Mouse (Mus musculus) urinary bladder, postnatal 10 days (tissue): ENCODE measurements around the gene Fli1.

ENCODE experiments used
- DNase-seq: peaks from one replicate; pipeline ENCODE4 v3.0.0; 2022; ENCODE audit warnings: low spot score

Fli1 gene

GRCm38 (mm10) chr9:32468313-32468712 lies 74.3 kb downstream of the Fli1 start:
- no peak for DNase-seq

GRCm38 (mm10) chr9:32467443-32467842 lies 75.2 kb downstream of the Fli1 start:
- no peak for DNase-seq

- DNase-seq: no peak
Measured at GRCm38 (mm10) chr9:32466861-32467260, 75.8 kb downstream of the Fli1 start.

GRCm38 (mm10) chr9:32456707-32457106 lies 86.0 kb downstream of the Fli1 start:
- no peak for DNase-seq

- no peak for DNase-seq
Measured at GRCm38 (mm10) chr9:32450161-32450560, 92.5 kb downstream of the Fli1 start.

GRCm38 (mm10) chr9:32448766-32449165 lies 93.9 kb downstream of the Fli1 start:
- no peak for DNase-seq

- no peak for DNase-seq
Measured at GRCm38 (mm10) chr9:32445789-32446188, 96.9 kb downstream of the Fli1 start.

GRCm38 (mm10) chr9:32444453-32445201 lies 98.0 kb downstream of the Fli1 start:
- DNase-seq: no peak

GRCm38 (mm10) chr9:32443817-32444216 lies 98.8 kb downstream of the Fli1 start:
- DNase-seq: no peak

GRCm38 (mm10) chr9:32443115-32443514 lies 99.5 kb downstream of the Fli1 start:
- no peak for DNase-seq

GRCm38 (mm10) chr9:32434241-32435213 lies 108.1 kb downstream of the Fli1 start:
- no peak for DNase-seq

GRCm38 (mm10) chr9:32431061-32431460 lies 111.6 kb downstream of the Fli1 start:
- DNase-seq: no peak

GRCm38 (mm10) chr9:32425321-32425720 lies 117.3 kb downstream of the Fli1 start:
- no peak for DNase-seq

GRCm38 (mm10) chr9:32420711-32421110 lies 122.0 kb downstream of the Fli1 start:
- no peak for DNase-seq

GRCm38 (mm10) chr9:32417466-32418116 lies 125.1 kb downstream of the Fli1 start:
- DNase-seq: no peak

- no peak for DNase-seq
Measured at GRCm38 (mm10) chr9:32415952-32416351, 126.7 kb downstream of the Fli1 start.

GRCm38 (mm10) chr9:32414956-32415355 lies 127.7 kb downstream of the Fli1 start:
- DNase-seq: no peak

- no peak for DNase-seq
Measured at GRCm38 (mm10) chr9:32412836-32413580, 129.7 kb downstream of the Fli1 start.

GRCm38 (mm10) chr9:32411507-32411906 lies 131.2 kb downstream of the Fli1 start:
- no peak for DNase-seq

- DNase-seq: no peak
Measured at GRCm38 (mm10) chr9:32410671-32411070, 132.0 kb downstream of the Fli1 start.

- DNase-seq: no peak
Measured at GRCm38 (mm10) chr9:32409060-32409961, 133.3 kb downstream of the Fli1 start.
